Mouse (Mus musculus) stomach, postnatal 0 days (tissue): ENCODE results near the gene Lsm12.

ENCODE experiments used
- CTCF ChIP-seq: IDR thresholded peaks from 2 replicates; pipeline ENCODE4 v1.5.1; 2016; ENCODE audit warnings: antibody characterized with exemption, low read depth, mild to moderate bottlenecking, moderate library complexity
- EP300 ChIP-seq: optimal IDR thresholded peaks from 2 replicates; pipeline ENCODE3; 2016; ENCODE audit warnings: antibody characterized with exemption

- no peak for TF ChIP-seq CTCF
- no peak for TF ChIP-seq EP300
Measured at GRCm38 (mm10) chr11:102208846-102209245, 23.8 kb upstream of the Lsm12 start.
